Mouse (Mus musculus) layer of hippocampus, adult 9-11 months (tissue): ENCODE measurements around the gene Atp6v1g1.

Experiments used
- DNase-seq: peaks from one replicate; pipeline ENCODE4 v3.0.0; 2022

Atp6v1g1 gene

DNA sequence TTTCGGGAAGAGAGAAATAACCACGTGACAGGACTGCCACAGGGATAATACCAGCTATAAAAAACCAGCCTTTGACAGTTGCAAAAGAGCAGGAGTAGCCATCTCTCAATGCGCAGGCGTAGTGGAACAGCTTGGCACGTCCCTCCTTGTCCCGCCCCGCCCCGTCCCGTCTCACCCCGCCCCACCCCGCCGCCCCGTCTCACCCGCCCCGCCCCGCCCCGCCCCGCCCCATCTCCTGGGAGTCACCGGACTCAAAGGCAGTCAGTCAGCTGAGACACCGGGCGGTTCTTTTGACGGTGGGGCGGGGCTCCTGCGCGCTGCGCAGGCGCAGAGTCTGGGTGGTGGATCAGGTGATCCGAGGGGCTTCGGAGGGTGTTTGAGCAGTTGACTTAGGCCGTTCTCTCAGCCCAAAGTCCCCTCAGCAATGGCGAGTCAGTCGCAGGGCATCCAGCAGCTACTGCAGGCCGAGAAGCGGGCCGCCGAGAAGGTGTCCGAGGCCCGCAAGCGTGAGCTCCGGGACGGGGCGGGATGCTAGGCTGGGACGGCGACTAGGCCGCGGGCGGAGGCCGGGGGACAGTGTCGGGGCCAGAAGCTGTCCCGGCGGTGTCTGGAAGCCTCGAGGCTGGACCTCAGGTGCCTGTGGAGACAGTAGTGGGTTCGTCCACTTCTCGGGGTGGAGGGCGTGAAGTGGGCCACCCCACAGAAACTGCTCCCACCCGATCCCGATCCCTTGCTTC, at the start of gene Atp6v1g1:
TSS of gene Atp6v1g1 (plus strand) at position 279 of the 737 bp plus-strand sequence.
- peak; percentile 96 for DNase-seq

- no peak for DNase-seq
Measured at GRCm38 (mm10) chr4:63494967-63495914, 49.3 kb upstream of the Atp6v1g1 start.

- peak; percentile 66 for DNase-seq
Measured at GRCm38 (mm10) chr4:63495915-63496278, 48.7 kb upstream of the Atp6v1g1 start, which contains the start of gene Whrn. Gene Whrn, minus strand, starts transcription at chr4:63495991.

DNA sequence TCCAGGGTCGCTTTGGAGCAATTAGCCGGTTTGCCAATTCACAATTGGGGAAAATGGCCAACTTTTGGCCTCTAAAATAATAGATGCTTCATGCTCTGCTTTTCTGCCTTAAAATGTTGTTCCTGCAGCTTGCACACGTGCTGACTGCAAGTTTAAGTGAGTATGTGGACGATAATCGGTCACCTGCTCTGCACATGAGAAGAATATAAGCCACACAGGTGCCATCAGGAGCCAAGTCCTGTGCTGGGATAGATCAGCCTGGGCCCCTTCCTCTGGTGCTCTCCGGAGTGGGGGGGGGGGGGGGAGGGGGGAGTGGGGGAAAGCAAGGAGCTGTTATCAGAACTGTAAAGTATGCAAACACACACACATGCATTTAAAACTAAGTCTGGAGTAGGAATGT, 48.3 kb upstream of the Atp6v1g1 start:
- no peak for DNase-seq

GRCm38 (mm10) chr4:63498346-63498745, 46.2 kb upstream of the Atp6v1g1 start:
- DNase-seq = no peak

- no peak for DNase-seq
Measured at GRCm38 (mm10) chr4:63501050-63501449, 43.5 kb upstream of the Atp6v1g1 start.

GRCm38 (mm10) chr4:63503949-63504348, 40.6 kb upstream of the Atp6v1g1 start:
- DNase-seq = no peak

GRCm38 (mm10) chr4:63507478-63507877, 37.1 kb upstream of the Atp6v1g1 start:
- no peak for DNase-seq

DNA sequence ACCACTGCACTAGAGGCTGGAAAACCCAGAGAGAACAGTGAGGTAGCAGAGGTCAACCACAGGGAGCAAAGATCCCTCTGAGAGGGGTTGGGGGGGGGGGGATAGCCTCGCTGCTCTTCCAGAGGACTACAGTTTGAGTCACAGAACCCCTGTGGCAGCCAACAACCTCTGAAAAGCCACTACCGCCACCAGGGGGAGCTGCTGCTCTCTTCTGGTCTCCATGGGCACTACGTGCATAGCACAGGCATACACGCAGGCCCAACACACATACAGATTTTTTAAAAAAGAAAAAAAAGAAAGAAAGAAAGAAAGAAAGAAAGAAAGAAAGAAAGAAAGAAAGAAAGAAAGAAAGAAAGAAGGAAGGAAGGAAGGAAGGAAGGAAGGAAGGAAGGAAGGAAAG, 36.3 kb upstream of the Atp6v1g1 start:
- DNase-seq = peak; percentile 50

DNA sequence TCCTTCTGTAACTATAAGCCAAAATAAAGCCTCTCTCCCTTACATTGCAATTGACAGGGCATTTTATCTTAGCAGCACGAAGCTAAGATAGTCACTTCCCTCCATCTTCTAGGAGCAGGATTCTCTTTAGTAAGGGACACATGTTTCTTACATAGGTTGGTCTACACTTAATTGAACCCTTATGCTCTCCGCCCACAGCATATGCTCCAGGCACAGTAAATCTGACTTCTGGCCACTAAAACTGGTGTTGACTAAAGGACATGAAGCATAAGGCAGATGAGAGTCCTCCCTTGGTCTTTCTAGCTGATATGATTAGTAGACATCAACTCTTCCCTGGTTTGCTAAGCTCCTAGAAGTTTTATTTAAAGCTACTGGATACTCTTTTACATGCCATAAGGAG, 31.7 kb upstream of the Atp6v1g1 start:
- no peak for DNase-seq

- no peak for DNase-seq
Measured at GRCm38 (mm10) chr4:63514454-63514984, 30.1 kb upstream of the Atp6v1g1 start.

GRCm38 (mm10) chr4:63515021-63515420, 29.6 kb upstream of the Atp6v1g1 start:
- no peak for DNase-seq

DNA sequence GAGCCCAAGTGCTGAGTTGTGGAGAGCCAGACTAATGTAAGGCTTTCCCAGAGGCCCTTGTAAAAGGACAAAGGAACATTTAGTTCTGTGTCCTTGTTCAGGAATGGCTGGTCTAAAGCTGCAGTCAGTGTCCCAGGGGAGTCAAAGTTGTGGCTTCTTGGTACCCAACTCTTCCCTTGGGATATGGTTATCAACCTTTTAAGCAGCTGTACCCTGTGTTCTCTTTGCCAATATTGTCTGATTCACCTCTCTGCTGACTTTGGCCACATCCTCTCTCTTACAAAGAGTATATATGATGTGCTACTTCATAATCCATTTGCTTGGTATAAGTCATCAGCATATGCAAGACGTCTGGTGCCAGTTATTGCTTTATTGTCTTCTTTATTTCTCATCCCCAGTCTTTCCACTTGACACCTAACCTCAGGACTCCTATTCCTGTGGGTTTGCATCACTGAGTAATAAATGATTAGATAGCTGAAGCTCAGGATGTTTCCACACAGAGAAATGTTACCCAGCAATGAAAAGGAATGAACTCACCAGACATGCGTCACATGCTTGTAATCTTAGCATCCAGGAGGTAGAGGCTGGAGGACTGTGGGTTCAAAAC, 22.7 kb upstream of the Atp6v1g1 start:
- DNase-seq = no peak

- DNase-seq = no peak
Measured at GRCm38 (mm10) chr4:63525514-63525913, 19.1 kb upstream of the Atp6v1g1 start.

- DNase-seq = peak; percentile 91
Measured at GRCm38 (mm10) chr4:63528946-63529345, 15.6 kb upstream of the Atp6v1g1 start.

- no peak for DNase-seq
Measured at GRCm38 (mm10) chr4:63530409-63530808, 14.2 kb upstream of the Atp6v1g1 start.

- no peak for DNase-seq
Measured at GRCm38 (mm10) chr4:63537602-63538001, 7.0 kb upstream of the Atp6v1g1 start.

DNA sequence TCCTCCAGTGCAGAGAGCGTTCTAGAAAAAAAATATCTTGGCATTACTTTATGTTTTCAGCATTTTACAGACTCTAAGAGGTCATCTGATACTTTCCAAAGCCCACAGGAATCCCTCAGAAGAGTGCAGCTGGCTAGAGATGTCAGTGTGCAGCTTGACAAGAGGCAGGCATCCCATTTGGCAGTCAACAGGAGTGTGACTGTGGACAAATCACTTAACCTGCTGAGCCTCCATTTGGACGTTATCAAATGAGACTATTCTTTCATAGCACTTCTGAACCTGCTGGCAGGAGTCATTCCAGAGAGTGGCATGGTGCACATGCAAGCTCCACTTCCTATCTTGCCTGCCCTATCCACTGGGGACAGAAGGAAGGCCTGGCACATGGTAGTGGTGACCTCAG, 2.4 kb upstream of the Atp6v1g1 start:
- DNase-seq = no peak

DNA sequence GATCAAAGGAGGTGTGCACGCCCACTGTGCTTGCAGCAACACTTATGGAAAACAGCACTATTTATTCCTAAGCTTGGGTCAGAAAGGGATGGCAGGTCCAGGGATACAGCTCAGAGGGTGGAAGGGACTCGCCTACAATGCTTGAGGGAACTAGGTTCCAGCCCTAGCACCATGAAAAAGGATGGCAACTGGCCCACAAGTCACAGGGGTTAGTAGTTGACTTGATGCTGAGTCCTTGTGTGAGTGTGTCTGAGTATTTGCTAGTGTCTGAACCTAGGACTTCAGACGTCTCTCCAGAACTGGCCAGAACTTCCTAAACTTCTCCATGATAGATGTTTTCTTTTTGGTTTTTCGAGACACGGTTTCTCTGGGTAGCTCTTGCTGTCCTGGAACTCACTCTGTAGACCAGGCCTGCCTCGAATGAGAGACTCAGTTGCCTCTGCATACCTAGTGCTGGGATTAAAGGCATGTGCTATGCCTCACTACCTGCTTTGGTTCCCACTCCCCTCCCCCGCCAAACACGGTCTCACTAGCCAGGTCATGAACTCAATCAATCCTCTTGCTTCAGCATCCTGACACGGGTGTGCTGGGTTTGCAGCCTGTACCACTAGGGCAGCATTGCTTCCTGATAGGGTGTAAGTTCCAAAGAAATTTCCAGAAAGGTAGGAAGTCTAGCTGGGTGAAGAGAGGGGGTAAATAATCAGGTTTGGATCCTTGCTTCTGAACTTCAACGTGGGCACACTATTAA, 652 bp upstream of the Atp6v1g1 start:
- peak; percentile 57 for DNase-seq

- DNase-seq = no peak
Measured at GRCm38 (mm10) chr4:63545231-63545958, 823 bp downstream of the Atp6v1g1 start.

- DNase-seq = no peak
Measured at GRCm38 (mm10) chr4:63546441-63547055, 2.0 kb downstream of the Atp6v1g1 start.
